Mouse (Mus musculus) G1E (cell line): ENCODE results near the gene Pm20d2.

ENCODE experiments used
- CTCF ChIP-seq: IDR thresholded peaks from 2 replicates; pipeline ENCODE4 v1.5.1; 2012; ENCODE audit warnings: low read depth, low read length, inconsistent platforms, mixed read lengths
- GATA1 ChIP-seq: IDR thresholded peaks from 2 replicates; pipeline ENCODE4 v1.6.1; 2012; ENCODE audit warnings: borderline replicate concordance, low read length, inconsistent platforms, mixed read lengths

DNA sequence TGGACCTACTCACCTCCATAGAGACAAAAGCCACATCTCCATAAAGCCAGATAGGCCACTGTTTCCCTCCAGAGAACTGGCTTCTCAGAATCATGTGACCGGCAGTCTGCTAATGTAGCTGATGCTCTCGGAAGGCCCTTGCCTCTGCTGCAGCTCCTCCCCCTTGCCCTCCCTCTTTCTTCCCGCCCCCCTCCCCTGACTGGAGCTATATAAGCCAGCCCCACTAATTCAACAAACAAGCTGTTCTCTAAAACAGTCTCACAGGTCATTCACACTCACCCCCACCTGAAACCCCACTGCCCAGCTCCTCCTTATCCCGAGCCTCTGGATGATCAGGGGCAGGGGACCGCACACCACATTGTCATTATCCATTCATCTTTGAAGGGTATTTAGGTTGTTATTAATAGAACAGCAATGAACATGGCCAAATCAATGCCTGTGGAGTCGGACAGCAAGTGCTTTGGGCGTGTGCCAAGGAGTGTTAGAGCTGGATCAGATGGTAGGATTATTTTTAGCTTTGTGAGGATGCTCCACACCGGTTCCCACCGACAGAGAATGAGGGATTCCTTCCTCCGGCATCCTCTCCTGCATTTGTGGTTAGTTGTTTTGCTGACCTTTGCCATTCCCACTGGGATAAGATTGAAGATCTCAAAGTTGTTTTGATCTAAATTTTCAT, 64.0 kb downstream of the Pm20d2 start:
- no peak for TF ChIP-seq GATA1
- no peak for TF ChIP-seq CTCF
